Comparison of ENCODE assay signal across 11 mouse cellular contexts in genomic region chr17:6036872-6037271, GRCm38 (mm10).
"Had no signal": no experiment of that assay in that cellular context is flagged by ENCODE, and none has a peak within 500 bp of the region (broad histone marks: within the 10 kb centered on the region; RNA-seq: fewer than 3 reads in every experiment).

No protein-coding gene starts in this region.

- H3K27ac ChIP-seq: hindbrain, postnatal 0 days; left cerebral cortex, adult 2 months; liver, embryonic 14.5 days had no signal

- ATAC-seq: hindbrain, postnatal 0 days; inflammation-experienced regulatory T-cells, adult 6 months had no signal

- H3K9ac ChIP-seq: liver, embryonic 14.5 days; liver, postnatal 0 days; lung, embryonic 14.5 days had no signal

- H3K4me3 ChIP-seq: left cerebral cortex, adult 2 months had no signal

- H3K4me2 ChIP-seq: lung, embryonic 14.5 days; midbrain, embryonic 11.5 days had no signal

- DNase-seq: layer of hippocampus, postnatal 36 days; liver, postnatal 0 days; lung, embryonic 14.5 days; lung, postnatal 36 days; midbrain, embryonic 14.5 days; thymus, postnatal 25 days had no signal
